Comparison of ENCODE assay signal across 16 mouse cellular contexts in the genomic region with DNA sequence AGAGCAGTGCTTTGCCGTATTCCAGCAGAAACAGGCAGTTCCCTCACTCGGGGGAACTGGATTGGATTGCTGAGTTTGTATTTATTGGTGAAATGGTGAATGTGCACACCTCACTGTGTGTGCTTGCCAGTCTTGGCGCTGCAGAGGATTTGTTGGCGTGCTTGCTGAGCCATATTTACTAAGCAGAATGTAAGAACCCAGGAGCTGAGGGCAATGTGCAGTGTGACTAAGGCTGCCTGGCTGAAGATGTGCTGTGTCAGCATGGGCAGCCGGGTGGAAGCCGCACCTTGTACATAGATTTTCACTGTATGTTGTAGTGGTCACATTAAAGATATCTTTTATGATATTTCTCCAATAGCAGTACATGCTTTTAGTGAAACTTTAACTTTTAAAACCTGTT.
A peak's percentile ranks its signal among the peaks of the same experiment; 100 is the strongest.
DNase-seq lines count a peak whose midpoint lies in the region; ATAC-seq and TF ChIP-seq lines count a peak whose summit lies in the region.
"Had no signal": no experiment of that assay in that cellular context is flagged by ENCODE, and none has a peak within 500 bp of the region (broad histone marks: within the 10 kb centered on the region; RNA-seq: fewer than 3 reads in every experiment).

No protein-coding gene starts in this region.

- H3K4me2 ChIP-seq in intestine, postnatal 0 days (replicated peaks; ENCODE audit: low read depth) = no peak overlapping the region
- H3K4me2 ChIP-seq: embryonic facial prominence, embryonic 13.5 days had no signal

- H3K4me3 ChIP-seq in intestine, postnatal 0 days (ENCODE audit: low read depth, low read length) = no peak overlapping the region
- H3K4me3 ChIP-seq: embryonic facial prominence, embryonic 13.5 days; limb, embryonic 10.5 days had no signal

- ATAC-seq in intestine, postnatal 0 days = peak; percentile 60
- ATAC-seq in megakaryocyte, adult 5-6 weeks (ENCODE audit: poor library complexity, severe bottlenecking) = no peak
- ATAC-seq: forebrain, postnatal 0 days; lung, postnatal 0 days; midbrain, embryonic 16.5 days had no signal

- H3K27me3 ChIP-seq in intestine, postnatal 0 days (replicated peaks; ENCODE audit: control insufficient read depth, insufficient read depth, low read length) = no peaks in the 10 kb centered on the region
- H3K27me3 ChIP-seq: embryonic facial prominence, embryonic 13.5 days had no signal

- TF ChIP-seq CTCF in intestine, postnatal 0 days (IDR thresholded peaks at IDR 0.05; ENCODE audit: low read depth) = no peak

- no peak overlapping the region for H3K27ac ChIP-seq in intestine, postnatal 0 days (ENCODE audit: low read depth, low read length)
- H3K27ac ChIP-seq: embryonic facial prominence, embryonic 13.5 days; limb, embryonic 10.5 days; liver, embryonic 14.5 days had no signal

- H3K4me1 ChIP-seq in intestine, postnatal 0 days (replicated peaks; ENCODE audit: control insufficient read depth, insufficient read depth, low read length) = peaks cover 11% of the 10 kb centered on the region; the same call in 1 of the 2 replicates
- H3K4me1 ChIP-seq: embryonic facial prominence, embryonic 13.5 days had no signal

- no peaks in the 10 kb centered on the region for H3K36me3 ChIP-seq in intestine, postnatal 0 days (ENCODE audit: control insufficient read depth, insufficient read depth)

- no peak overlapping the region for H3K9ac ChIP-seq in intestine, postnatal 0 days (ENCODE audit: low read depth, low read length)
- H3K9ac ChIP-seq: embryonic facial prominence, embryonic 13.5 days; forebrain, postnatal 0 days; liver, embryonic 14.5 days had no signal

- peak; percentile 16 to 21 for DNase-seq in kidney, postnatal 36 days
- no peak for DNase-seq in kidney, postnatal 25 days
- peak; percentile 82 for DNase-seq in cerebellum, adult 11-12 months
- peak; percentile 84 for DNase-seq in cerebellum, adult 9-10 months
- no peak for DNase-seq in yolk sac, embryonic 10.5 days (ENCODE audit: low spot score)
- DNase-seq: forebrain, postnatal 0 days; gastrocnemius, postnatal 10 days; right cerebral cortex, adult 18-20 months; thymus, adult 18-20 months had no signal

- 57% methylated on average over 6 of the region's 6 CpGs for WGBS in intestine, postnatal 0 days

- no peaks in the 10 kb centered on the region for H3K9me3 ChIP-seq in intestine, postnatal 0 days (ENCODE audit: control insufficient read depth)
- H3K9me3 ChIP-seq: limb, embryonic 10.5 days had no signal

Comparison
In these comparisons a context has a peak if more than half of its experiments do, and no peak if none do; other contexts are left out.
1. DNase-seq: peak in kidney, postnatal 36 days (2 of 2), cerebellum, adult 11-12 months (single experiment) and cerebellum, adult 9-10 months (single experiment); none in kidney, postnatal 25 days (0 of 2) and yolk sac, embryonic 10.5 days (single experiment).